Mouse (Mus musculus): ENCODE measurements around the gene Vdr.

- TF ChIP-seq GATA1 (IDR thresholded peaks at IDR 0.05; ENCODE audit: borderline replicate concordance, low read length) (no peak), FLI1 (IDR thresholded peaks at IDR 0.05; ENCODE audit: low read length) (no peak)
These were observed 46.0 kb upstream of the Vdr start for GRCm38 (mm10) chr15:97956416-97956815.

Measured in megakaryocyte, embryonic 14.5 days (primary cell).